Comparison of ENCODE assay signal across 8 mouse cellular contexts in genomic region chr6:17280939-17281756, GRCm38 (mm10). TPM values are rescaled to one million over a fixed set of nuclear protein-coding genes. Genes with fewer than 3 reads are reported as not detected.
DNase-seq lines count a peak whose midpoint lies in the region; ATAC-seq and TF ChIP-seq lines count a peak whose summit lies in the region.

Cav2 (plus strand) TSS chr6:17281185.

- no peaks in the 10 kb centered on the region for H3K9me3 ChIP-seq in ES-Bruce4 (replicated peaks; ENCODE audit: control insufficient read depth, insufficient read depth, low read length, poor library complexity, severe bottlenecking)
- H3K9me3 ChIP-seq in forebrain, embryonic 16.5 days (ENCODE audit: control insufficient read depth, low read length), result no peaks in the 10 kb centered on the region
- H3K9me3 ChIP-seq in liver, postnatal 0 days (ENCODE audit: low read length), result no peaks in the 10 kb centered on the region
- H3K9me3 ChIP-seq in neural tube, embryonic 12.5 days, result no peaks in the 10 kb centered on the region

- H3K4me1 ChIP-seq in ES-Bruce4 (ENCODE audit: control insufficient read depth, insufficient read depth, low read length), result no peaks in the 10 kb centered on the region
- peaks cover 12% of the 10 kb centered on the region for H3K4me1 ChIP-seq in forebrain, embryonic 16.5 days (replicated peaks; ENCODE audit: control insufficient read depth, insufficient read depth, low read length)
- peaks cover 10% of the 10 kb centered on the region; the same call in 1 of the 2 replicates for H3K4me1 ChIP-seq in liver, postnatal 0 days (ENCODE audit: insufficient read depth)
- H3K4me1 ChIP-seq in neural tube, embryonic 12.5 days, result peaks cover 14% of the 10 kb centered on the region

- H3K4me3 ChIP-seq in ES-Bruce4 (ENCODE audit: low read depth, low read length), result peak within 1 kb of the TSS; percentile 50
- H3K4me3 ChIP-seq in forebrain, embryonic 16.5 days (replicated peaks; ENCODE audit: low read length), result peak within 1 kb of the TSS; percentile 64
- H3K4me3 ChIP-seq in liver, postnatal 0 days (ENCODE audit: low read depth, low read length), result peak within 1 kb of the TSS; percentile 56
- H3K4me3 ChIP-seq in neural tube, embryonic 12.5 days, result peak within 1 kb of the TSS; percentile 51

- H3K36me3 ChIP-seq in ES-Bruce4 (ENCODE audit: control insufficient read depth, insufficient read depth, low read length, poor library complexity, severe bottlenecking), result no peaks in the 10 kb centered on the region
- no peaks in the 10 kb centered on the region for H3K36me3 ChIP-seq in forebrain, embryonic 16.5 days (ENCODE audit: control insufficient read depth, insufficient read depth)
- no peaks in the 10 kb centered on the region for H3K36me3 ChIP-seq in liver, postnatal 0 days (replicated peaks; ENCODE audit: insufficient read depth, low read length)
- H3K36me3 ChIP-seq in neural tube, embryonic 12.5 days, result no peaks in the 10 kb centered on the region

- 0 out of 2 replicates have a peak, but pooled peaks cover 3% of the 10 kb centered on the region for H3K27me3 ChIP-seq in ES-Bruce4 (ENCODE audit: control insufficient read depth, insufficient read depth, low read length, poor library complexity, severe bottlenecking)
- no peaks in the 10 kb centered on the region for H3K27me3 ChIP-seq in forebrain, embryonic 16.5 days (replicated peaks; ENCODE audit: control insufficient read depth, insufficient read depth, low read length)
- no peaks in the 10 kb centered on the region for H3K27me3 ChIP-seq in liver, postnatal 0 days (ENCODE audit: insufficient read depth, low read length)
- H3K27me3 ChIP-seq in neural tube, embryonic 12.5 days (replicated peaks), result peaks cover 7% of the 10 kb centered on the region; the same call in 1 of the 2 replicates

- no peak within 1 kb of the TSS for H3K27ac ChIP-seq in ES-Bruce4 (ENCODE audit: insufficient read depth, low read length)
- no peak within 1 kb of the TSS for H3K27ac ChIP-seq in forebrain, embryonic 16.5 days (ENCODE audit: low read length)
- peak within 1 kb of the TSS; percentile 61 for H3K27ac ChIP-seq in liver, postnatal 0 days (ENCODE audit: low read depth)
- no peak within 1 kb of the TSS for H3K27ac ChIP-seq in neural tube, embryonic 12.5 days

- peak within 1 kb of the TSS; percentile 99 for H3K4me2 ChIP-seq in forebrain, embryonic 16.5 days (ENCODE audit: low read length)
- peak within 1 kb of the TSS; percentile 90 for H3K4me2 ChIP-seq in liver, postnatal 0 days (ENCODE audit: low read depth, low read length)
- peak within 1 kb of the TSS; percentile 96 for H3K4me2 ChIP-seq in neural tube, embryonic 12.5 days (replicated peaks)

- 1% methylated on average over 39 of the region's 40 CpGs for WGBS in forebrain, embryonic 16.5 days
- WGBS in large intestine, adult 2 months, result 2% methylated on average over 40 of the region's 40 CpGs
- WGBS in liver, postnatal 0 days (ENCODE audit: insufficient replicate concordance), result 2% methylated on average over 39 of the region's 40 CpGs
- under 1% methylated on average over 40 of the region's 40 CpGs for WGBS in neural tube, embryonic 12.5 days

- peak; percentile 33; the same call in 1 of the 2 replicates for TF ChIP-seq EP300 in ES-Bruce4 (IDR thresholded peaks at IDR 0.05; ENCODE audit: insufficient read depth, low read depth, low read length)
- no peak for TF ChIP-seq EP300 in liver, postnatal 0 days (IDR thresholded peaks at IDR 0.05; ENCODE audit: low read depth)

- no peak for TF ChIP-seq POLR2A in ES-Bruce4 (IDR thresholded peaks at IDR 0.05; ENCODE audit: insufficient read depth, low read length)

- H3K9ac ChIP-seq in ES-Bruce4 (ENCODE audit: low read depth, poor library complexity, severe bottlenecking), result no peak within 1 kb of the TSS
- peak within 1 kb of the TSS; percentile 76 for H3K9ac ChIP-seq in forebrain, embryonic 16.5 days (replicated peaks; ENCODE audit: low read depth, low read length)
- H3K9ac ChIP-seq in liver, postnatal 0 days (replicated peaks), result peak within 1 kb of the TSS; percentile 55
- peak within 1 kb of the TSS; percentile 69 for H3K9ac ChIP-seq in neural tube, embryonic 12.5 days

- intact Hi-C loops in heart, postnatal 14 days (cut with DNase I), result loop anchor here (2.0 to 5.0 kb wide), 2 partner anchors 26 to 109 kb away; partner anchors contain the start of gene Cav1

- DNase-seq in cerebellum, adult 11-12 months, result peak; percentile 74
- DNase-seq in heart, postnatal 14 days, result peak; percentile 87 to 90
- peak; percentile 61 for DNase-seq in large intestine, adult 2 months (ENCODE audit: low read depth, low spot score)
- peak; percentile 61 for DNase-seq in liver, postnatal 0 days
- peak; percentile 79 for DNase-seq in testis, postnatal 10 days (ENCODE audit: low spot score)

- ATAC-seq in forebrain, embryonic 16.5 days, result peak; percentile 94
- peak; percentile 75 for ATAC-seq in liver, postnatal 0 days
- peak; percentile 93 for ATAC-seq in neural tube, embryonic 12.5 days (ENCODE audit: low FRiP score, low read depth)

- TF ChIP-seq CTCF in ES-Bruce4 (IDR thresholded peaks at IDR 0.05; ENCODE audit: low read depth, low read length), result no peak
- no peak for TF ChIP-seq CTCF in liver, postnatal 0 days (IDR thresholded peaks at IDR 0.05; ENCODE audit: low read depth)

RNA-seq across cellular contexts. Expression of gene Cav2, which starts in this region (rescaled TPM):
- 4.7 and 6.4 TPM in 2 replicates for polyA plus RNA-seq in ES-Bruce4 (2011; ENCODE audit: insufficient read depth, insufficient read length, low read depth, missing spikeins)
- polyA plus RNA-seq in forebrain, embryonic 16.5 days (2015; fragmentation: Nextera tagmentation; extraction: Ambion mirVana), result 12.2 and 17.4 TPM in 2 replicates
- total RNA-seq in heart, postnatal 14 days (2021), result 10 to 100 TPM; 64.8 to 66.2 TPM
- polyA plus RNA-seq in large intestine, adult 2 months (2012; rRNA removed), result 5.8 and 11.5 TPM in 2 replicates
- polyA plus RNA-seq in liver, postnatal 0 days (2015; fragmentation: Nextera tagmentation; extraction: Ambion mirVana), result 4.5 and 4.7 TPM in 2 replicates
- 7.7 and 10.2 TPM in 2 replicates for polyA plus RNA-seq in neural tube, embryonic 12.5 days (2016; fragmentation: Nextera tagmentation; extraction: Ambion mirVana)
